Mouse (Mus musculus) intestine, embryonic 16.5 days (tissue): ENCODE measurements around the gene Phtf2. TPM values are rescaled to one million over a fixed set of nuclear protein-coding genes. Genes with fewer than 3 reads are reported as not detected.

Experiments
- ATAC-seq: fragments of 200-750 bp; cut with Nextera tagmentation; 2 replicates; pipeline ENCODE4 v1.8.0; 2017; ENCODE audit warnings: moderate TSS enrichment, moderate library complexity
- H3K27ac ChIP-seq: fragments of 300-500 bp; sonication (generic); 2 replicates; pipeline ENCODE4 v1.5.1; 2014; ENCODE audit warnings: mild to moderate bottlenecking, low read length
- H3K27me3 ChIP-seq: fragments of 300-500 bp; sonication (generic); replicated peaks from 2 replicates; pipeline ENCODE4 v1.6.1; 2014; ENCODE audit warnings: low read length, control low read depth, mixed read lengths; ENCODE audit not compliant: control insufficient read depth, insufficient read depth
- H3K36me3 ChIP-seq: fragments of 300-500 bp; sonication (generic); 2 replicates; pipeline ENCODE4 v1.6.1; 2014; ENCODE audit warnings: low read length, control low read depth; ENCODE audit not compliant: control insufficient read depth, insufficient read depth
- H3K4me1 ChIP-seq: fragments of 300-500 bp; sonication (generic); 2 replicates; pipeline ENCODE4 v1.6.1; 2014; ENCODE audit warnings: low read length, control low read depth, mixed read lengths; ENCODE audit not compliant: control insufficient read depth, insufficient read depth
- H3K4me2 ChIP-seq: fragments of 300-500 bp; sonication (generic); 2 replicates; pipeline ENCODE4 v1.6.1; 2014; ENCODE audit warnings: low read depth, low read length, control low read depth
- H3K4me3 ChIP-seq: fragments of 300-500 bp; sonication (generic); 2 replicates; pipeline ENCODE4 v1.5.1; 2014; ENCODE audit warnings: mild to moderate bottlenecking, low read length
- H3K9ac ChIP-seq: fragments of 300-500 bp; sonication (generic); 2 replicates; pipeline ENCODE4 v1.6.1; 2014; ENCODE audit warnings: low read depth, low read length
- H3K9me3 ChIP-seq: fragments of 300-500 bp; sonication (generic); 2 replicates; pipeline ENCODE4 v1.6.1; 2016; ENCODE audit warnings: low read length, control low read depth; ENCODE audit not compliant: control insufficient read depth
- WGBS: fragments of 180-500 bp; shearing (Covaris S2); extraction: QIAGEN DNeasy Blood & Tissue Kit; methylation state at CpG from one replicate; pipeline ENCODE4 v1.1.7; 2014; 5-methylcytosine and 5-hydroxymethylcytosine counted together
- polyA plus RNA-seq: library from polyadenylated mRNA; unstranded; fragments of >200 nt; fragmentation: Nextera tagmentation; extraction: Ambion mirVana; gene quantifications from 2 replicates; pipeline ENCODE4 v1.2.1, GENCODE M21; 2015

Phtf2 gene
- polyA plus RNA-seq, 1 experiment from 2014 or later: 6.1 TPM

- no peak overlapping the region for H3K4me3 ChIP-seq
- no peaks in the 10 kb centered on the region for H3K4me1 ChIP-seq
- H3K27ac ChIP-seq: no peak overlapping the region
- no peak overlapping the region for H3K9ac ChIP-seq
- H3K9me3 ChIP-seq: no peaks in the 10 kb centered on the region
- 93% methylated on average over 2 of the region's 2 CpGs for WGBS
- no peak overlapping the region for H3K4me2 ChIP-seq
- H3K36me3 ChIP-seq: no peaks in the 10 kb centered on the region
- H3K27me3 ChIP-seq: no peaks in the 10 kb centered on the region
- ATAC-seq: no peak
Measured at GRCm38 (mm10) chr5:20911741-20912140, 29.8 kb upstream of the Phtf2 start.

- Histone ChIP-seq H3K9ac (no peak overlapping the region), H3K27ac (no peak overlapping the region), H3K4me3 (no peak overlapping the region), H3K4me1 (no peaks in the 10 kb centered on the region), H3K9me3 (no peaks in the 10 kb centered on the region), H3K4me2 (no peak overlapping the region), H3K36me3 (0 out of 2 replicates have a peak, but pooled peaks cover 3% of the 10 kb centered on the region), H3K27me3 (no peaks in the 10 kb centered on the region)
- ATAC-seq: no peak
- 96% methylated on average over 7 of the region's 7 CpGs for WGBS
Measured at GRCm38 (mm10) chr5:20906191-20906590, 24.3 kb upstream of the Phtf2 start.

GRCm38 (mm10) chr5:20905437-20905836 lies 23.5 kb upstream of the Phtf2 start:
- Histone ChIP-seq H3K4me1 (no peaks in the 10 kb centered on the region), H3K27me3 (no peaks in the 10 kb centered on the region), H3K4me3 (no peak overlapping the region), H3K36me3 (peaks cover 7% of the 10 kb centered on the region; the same call in 1 of the 2 replicates), H3K9ac (no peak overlapping the region), H3K9me3 (no peaks in the 10 kb centered on the region), H3K27ac (no peak overlapping the region), H3K4me2 (no peak overlapping the region)
- WGBS: 66% methylated on average over 2 of the region's 2 CpGs
- ATAC-seq: no peak

- H3K4me1 ChIP-seq: no peaks in the 10 kb centered on the region
- no peaks in the 10 kb centered on the region for H3K27me3 ChIP-seq
- H3K9me3 ChIP-seq: no peaks in the 10 kb centered on the region
- no peak for ATAC-seq
- no peak overlapping the region for H3K4me2 ChIP-seq
- H3K36me3 ChIP-seq: peaks cover 7% of the 10 kb centered on the region; the same call in 1 of the 2 replicates
- WGBS: 92% methylated on average over 2 of the region's 2 CpGs
- no peak overlapping the region for H3K4me3 ChIP-seq
- no peak overlapping the region for H3K27ac ChIP-seq
- no peak overlapping the region for H3K9ac ChIP-seq
Measured at GRCm38 (mm10) chr5:20904647-20905046, 22.7 kb upstream of the Phtf2 start.

DNA sequence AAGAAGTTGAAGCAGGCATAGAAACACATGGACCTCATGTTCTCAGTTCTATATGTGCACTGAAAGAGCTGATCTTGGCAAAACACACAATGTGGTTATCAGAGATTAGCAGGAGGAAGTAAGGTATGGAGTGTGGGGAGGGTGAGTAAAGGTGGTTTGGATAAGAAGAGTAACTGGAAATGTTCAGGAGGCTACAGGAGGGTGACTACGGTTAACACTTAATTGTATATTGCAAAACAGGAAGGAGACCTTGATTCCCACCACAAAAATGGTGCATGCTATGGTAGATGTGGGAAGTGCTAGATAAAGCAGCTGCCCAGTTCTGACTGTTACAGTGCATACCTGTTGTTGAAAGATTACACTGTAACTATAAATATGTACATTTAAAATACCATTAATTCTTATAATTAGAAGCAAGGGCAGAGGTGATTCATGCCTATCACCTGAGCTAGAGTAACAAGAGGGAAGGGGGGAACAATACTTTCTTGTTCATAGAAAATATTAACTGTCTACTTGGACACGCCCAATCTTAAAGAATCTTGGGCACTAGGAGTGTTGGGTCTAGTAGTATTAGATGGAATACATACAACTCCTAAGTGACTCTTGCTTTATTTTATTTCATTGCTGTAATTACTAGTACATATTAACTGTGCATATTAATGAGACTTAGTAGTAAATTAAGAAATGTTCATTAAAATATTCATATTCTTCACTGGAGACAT lies 15.7 kb upstream of the Phtf2 start:
- Histone ChIP-seq H3K4me2 (no peak overlapping the region), H3K27me3 (no peaks in the 10 kb centered on the region), H3K27ac (no peak overlapping the region), H3K9ac (no peak overlapping the region), H3K9me3 (no peaks in the 10 kb centered on the region), H3K4me1 (no peaks in the 10 kb centered on the region), H3K4me3 (no peak overlapping the region), H3K36me3 (peaks cover 12% of the 10 kb centered on the region)
- 77% methylated on average over 2 of the region's 2 CpGs for WGBS
- ATAC-seq: peak; percentile 93

GRCm38 (mm10) chr5:20884036-20884620 lies 2.2 kb upstream of the Phtf2 start:
- H3K4me3 ChIP-seq: no peak overlapping the region
- WGBS: 63% methylated on average over 4 of the region's 4 CpGs
- no peak overlapping the region for H3K27ac ChIP-seq
- H3K4me2 ChIP-seq: peak overlapping the region; percentile 53
- no peaks in the 10 kb centered on the region for H3K27me3 ChIP-seq
- no peaks in the 10 kb centered on the region for H3K36me3 ChIP-seq
- no peak for ATAC-seq
- peaks cover 8% of the 10 kb centered on the region for H3K4me1 ChIP-seq
- no peaks in the 10 kb centered on the region for H3K9me3 ChIP-seq
- no peak overlapping the region for H3K9ac ChIP-seq

GRCm38 (mm10) chr5:20880797-20881775 lies 838 bp downstream of the Phtf2 start:
- WGBS: 2% methylated on average over 51 of the region's 64 CpGs
- H3K27ac ChIP-seq: peak overlapping the region; percentile 93
- no peak for ATAC-seq

GRCm38 (mm10) chr5:20880386-20880785 lies 1.5 kb downstream of the Phtf2 start:
- Histone ChIP-seq H3K9me3 (no peaks in the 10 kb centered on the region), H3K27ac (no peak overlapping the region), H3K4me3 (peak overlapping the region; percentile 28; the same call in 1 of the 2 replicates), H3K36me3 (no peaks in the 10 kb centered on the region), H3K27me3 (no peaks in the 10 kb centered on the region), H3K4me1 (peaks cover 8% of the 10 kb centered on the region), H3K9ac (no peak overlapping the region), H3K4me2 (peak overlapping the region; percentile 62)
- ATAC-seq: no peak
- 57% methylated on average over 2 of the region's 2 CpGs for WGBS

More at GRCm38 (mm10) chr5:20880797-20881775, 838 bp downstream of the Phtf2 start:
- peaks cover 8% of the 10 kb centered on the region for H3K4me1 ChIP-seq
- peak overlapping the region; percentile 83 for H3K9ac ChIP-seq
- H3K27me3 ChIP-seq: no peaks in the 10 kb centered on the region
- H3K36me3 ChIP-seq: no peaks in the 10 kb centered on the region
- peak overlapping the region; percentile 82 for H3K4me3 ChIP-seq
- H3K4me2 ChIP-seq: peak overlapping the region; percentile 62
- no peaks in the 10 kb centered on the region for H3K9me3 ChIP-seq

- Histone ChIP-seq H3K4me1 (no peaks in the 10 kb centered on the region), H3K27me3 (no peaks in the 10 kb centered on the region), H3K27ac (no peak overlapping the region), H3K36me3 (no peaks in the 10 kb centered on the region), H3K9me3 (no peaks in the 10 kb centered on the region), H3K9ac (no peak overlapping the region), H3K4me2 (no peak overlapping the region), H3K4me3 (no peak overlapping the region)
- WGBS: 57% methylated on average over 1 of the region's 1 CpGs
- no peak for ATAC-seq
Measured at GRCm38 (mm10) chr5:20876934-20877426, 4.9 kb downstream of the Phtf2 start.
